Comparison of ENCODE assay signal across 9 mouse cellular contexts in genomic region chr4:114599121-114599520, GRCm38 (mm10).
A peak's percentile ranks its signal among the peaks of the same experiment; 100 is the strongest.
DNase-seq lines count a peak whose midpoint lies in the region; ATAC-seq and TF ChIP-seq lines count a peak whose summit lies in the region.
"Had no signal": no experiment of that assay in that cellular context is flagged by ENCODE, and none has a peak within 500 bp of the region (broad histone marks: within the 10 kb centered on the region; RNA-seq: fewer than 3 reads in every experiment).

No protein-coding gene starts in this region.

- intact Hi-C loops in left cerebral cortex, adult 2 months (cut with DNase I): no loop called here

- no peaks in the 10 kb centered on the region for H3K9me3 ChIP-seq in embryonic facial prominence, embryonic 11.5 days (replicated peaks; ENCODE audit: control insufficient read depth, low read length)
- H3K9me3 ChIP-seq: heart, embryonic 13.5 days had no signal

- DNase-seq in CD4-positive, CD25-positive, alpha-beta regulatory T cell, adult 2 months (ENCODE audit: low read depth, low spot score): peak; percentile 3
- DNase-seq in left cerebral cortex, adult 2 months (ENCODE audit: extremely low spot score in 1 of 2, low spot score in 2 of 2): no peak
- DNase-seq in left cerebral cortex, adult 18-20 months (ENCODE audit: low spot score in 2 of 2): no peak
- peak; percentile 63 for DNase-seq in embryonic facial prominence, embryonic 11.5 days (ENCODE audit: low spot score)
- peak; percentile 23 for DNase-seq in retina, postnatal 1 day
- DNase-seq in spleen, adult 12 weeks (ENCODE audit: low spot score): no peak
- DNase-seq in right cerebral cortex, adult 18-20 months: no peak

- no peak overlapping the region for H3K9ac ChIP-seq in embryonic facial prominence, embryonic 11.5 days (replicated peaks; ENCODE audit: low read length)
- H3K9ac ChIP-seq: heart, embryonic 13.5 days had no signal

- H3K36me3 ChIP-seq in embryonic facial prominence, embryonic 11.5 days (replicated peaks; ENCODE audit: control insufficient read depth, insufficient read depth, low read depth, low read length): no peaks in the 10 kb centered on the region
- H3K36me3 ChIP-seq: heart, embryonic 13.5 days had no signal

- no peak for ATAC-seq in CD4-positive, CD25-positive, alpha-beta regulatory T cell, adult 4 months
- no peak for ATAC-seq in embryonic facial prominence, embryonic 11.5 days (replicated peaks; ENCODE audit: insufficient number of reproducible peaks, low FRiP score, low TSS enrichment, low read depth)

- no peak overlapping the region for H3K27ac ChIP-seq in left cerebral cortex, adult 2 months
- H3K27ac ChIP-seq in embryonic facial prominence, embryonic 11.5 days (replicated peaks; ENCODE audit: low read depth, low read length): no peak overlapping the region
- H3K27ac ChIP-seq: heart, embryonic 13.5 days had no signal

- TF ChIP-seq CTCF in left cerebral cortex, adult 2 months (IDR thresholded peaks at IDR 0.05): peak; percentile 39

- H3K4me2 ChIP-seq in embryonic facial prominence, embryonic 11.5 days (ENCODE audit: low read depth, low read length): no peak overlapping the region
- H3K4me2 ChIP-seq: heart, embryonic 13.5 days had no signal

- H3K4me1 ChIP-seq in embryonic facial prominence, embryonic 11.5 days (ENCODE audit: control insufficient read depth, insufficient read depth, low read length): no peaks in the 10 kb centered on the region

- no peaks in the 10 kb centered on the region for H3K27me3 ChIP-seq in embryonic facial prominence, embryonic 11.5 days (ENCODE audit: control insufficient read depth, insufficient read depth, low read length)

- H3K4me3 ChIP-seq in left cerebral cortex, adult 2 months: no peak overlapping the region
- H3K4me3 ChIP-seq in embryonic facial prominence, embryonic 11.5 days (ENCODE audit: low read depth, low read length): no peak overlapping the region
- H3K4me3 ChIP-seq: heart, embryonic 13.5 days had no signal

Comparison
In these comparisons a context has a peak if more than half of its experiments do, and no peak if none do; other contexts are left out.
1. DNase-seq: peak in CD4-positive, CD25-positive, alpha-beta regulatory T cell, adult 2 months (single experiment), embryonic facial prominence, embryonic 11.5 days (single experiment) and retina, postnatal 1 day (single experiment); none in left cerebral cortex, adult 2 months (0 of 2), left cerebral cortex, adult 18-20 months (0 of 2), spleen, adult 12 weeks (single experiment) and right cerebral cortex, adult 18-20 months (single experiment).